Mouse (Mus musculus) intestine, embryonic 14.5 days (tissue): ENCODE results near the gene Tmem43. TPM values are rescaled to one million over a fixed set of nuclear protein-coding genes. Genes with fewer than 3 reads are reported as not detected.

ENCODE experiments used
- ATAC-seq: fragments of 200-750 bp; cut with Nextera tagmentation; replicated peaks from 2 replicates; pipeline ENCODE4 v1.8.0; 2017; ENCODE audit warnings: low read depth, moderate number of reproducible peaks, moderate TSS enrichment, moderate library complexity; ENCODE audit not compliant: low FRiP score, low TSS enrichment
- DNase-seq: peaks from one replicate; pipeline ENCODE4 v3.0.0-alpha.2; 2018; ENCODE audit warnings: low spot score
- H3K27ac ChIP-seq: fragments of 300-500 bp; sonication (generic); 2 replicates; pipeline ENCODE4 v1.5.1; 2014; ENCODE audit warnings: low read depth, mild to moderate bottlenecking, control low read depth
- H3K27me3 ChIP-seq: fragments of 300-500 bp; sonication (generic); replicated peaks from 2 replicates; pipeline ENCODE4 v1.6.1; 2014; ENCODE audit warnings: low read length, control low read depth; ENCODE audit not compliant: control insufficient read depth, insufficient read depth
- H3K36me3 ChIP-seq: fragments of 300-500 bp; sonication (generic); 2 replicates; pipeline ENCODE4 v1.6.1; 2014; ENCODE audit warnings: low read length, control low read depth; ENCODE audit not compliant: control insufficient read depth, insufficient read depth
- H3K4me1 ChIP-seq: fragments of 300-500 bp; sonication (generic); replicated peaks from 2 replicates; pipeline ENCODE4 v1.6.1; 2014; ENCODE audit warnings: low read length, control low read depth, mixed read lengths; ENCODE audit not compliant: control insufficient read depth, insufficient read depth
- H3K4me2 ChIP-seq: fragments of 300-500 bp; sonication (generic); 2 replicates; pipeline ENCODE4 v1.6.1; 2014; ENCODE audit warnings: low read length
- H3K4me3 ChIP-seq: fragments of 300-500 bp; sonication (generic); 2 replicates; pipeline ENCODE4 v1.5.1; 2014; ENCODE audit warnings: low read depth, low read length, control low read depth, mixed read lengths
- H3K9ac ChIP-seq: fragments of 300-500 bp; sonication (generic); 2 replicates; pipeline ENCODE4 v1.6.1; 2014; ENCODE audit warnings: mild to moderate bottlenecking, low read length
- H3K9me3 ChIP-seq: fragments of 300-500 bp; sonication (generic); 2 replicates; pipeline ENCODE4 v1.6.1; 2016; ENCODE audit warnings: low read length, control low read depth; ENCODE audit not compliant: control insufficient read depth
- WGBS: fragments of 180-500 bp; shearing (Covaris S2); extraction: QIAGEN DNeasy Blood & Tissue Kit; methylation state at CpG from one replicate; pipeline ENCODE4 v1.1.7; 2014; 5-methylcytosine and 5-hydroxymethylcytosine counted together
- polyA plus RNA-seq: library from polyadenylated mRNA; unstranded; fragments of >200 nt; fragmentation: Nextera tagmentation; extraction: Ambion mirVana; gene quantifications from 2 replicates; pipeline ENCODE4 v1.2.1, GENCODE M21; 2014

The Tmem43 gene
- 45.4 and 48.3 TPM in 2 replicates for polyA plus RNA-seq

- H3K4me3 ChIP-seq, result peak within 1 kb of the TSS; percentile 76
- ATAC-seq (peak; percentile 96), DNase-seq (peak; percentile 96)
- peak within 1 kb of the TSS; percentile 67 for H3K27ac ChIP-seq
- H3K9me3 ChIP-seq, result no peaks in the 10 kb centered on the region
- WGBS, result under 1% methylated on average over 74 of the region's 74 CpGs
- peaks cover 9% of the 10 kb centered on the region for H3K4me1 ChIP-seq
- H3K9ac ChIP-seq, result peak within 1 kb of the TSS; percentile 76
- peaks cover 33% of the 10 kb centered on the region for H3K36me3 ChIP-seq
- H3K4me2 ChIP-seq, result peak within 1 kb of the TSS; percentile 76
- no peaks in the 10 kb centered on the region for H3K27me3 ChIP-seq
Observed at GRCm38 (mm10) chr6:91472868-91473804, at the start of gene Tmem43, which contains the start of gene Chchd4. Gene Tmem43, plus strand, starts transcription at chr6:91473703. Gene Chchd4, minus strand, starts transcription at chr6:91473546.

GRCm38 (mm10) chr6:91424151-91424550 lies 49.4 kb upstream of the Tmem43 start:
- Histone ChIP-seq H3K4me3 (no peak overlapping the region), H3K27me3 (peaks cover 6% of the 10 kb centered on the region; the same call in 1 of the 2 replicates), H3K9ac (no peak overlapping the region), H3K4me1 (no peaks in the 10 kb centered on the region), H3K4me2 (no peak overlapping the region), H3K9me3 (no peaks in the 10 kb centered on the region), H3K27ac (no peak overlapping the region), H3K36me3 (no peaks in the 10 kb centered on the region)
- WGBS, result 51% methylated on average over 4 of the region's 4 CpGs
- DNase-seq (no peak), ATAC-seq (no peak)

DNA sequence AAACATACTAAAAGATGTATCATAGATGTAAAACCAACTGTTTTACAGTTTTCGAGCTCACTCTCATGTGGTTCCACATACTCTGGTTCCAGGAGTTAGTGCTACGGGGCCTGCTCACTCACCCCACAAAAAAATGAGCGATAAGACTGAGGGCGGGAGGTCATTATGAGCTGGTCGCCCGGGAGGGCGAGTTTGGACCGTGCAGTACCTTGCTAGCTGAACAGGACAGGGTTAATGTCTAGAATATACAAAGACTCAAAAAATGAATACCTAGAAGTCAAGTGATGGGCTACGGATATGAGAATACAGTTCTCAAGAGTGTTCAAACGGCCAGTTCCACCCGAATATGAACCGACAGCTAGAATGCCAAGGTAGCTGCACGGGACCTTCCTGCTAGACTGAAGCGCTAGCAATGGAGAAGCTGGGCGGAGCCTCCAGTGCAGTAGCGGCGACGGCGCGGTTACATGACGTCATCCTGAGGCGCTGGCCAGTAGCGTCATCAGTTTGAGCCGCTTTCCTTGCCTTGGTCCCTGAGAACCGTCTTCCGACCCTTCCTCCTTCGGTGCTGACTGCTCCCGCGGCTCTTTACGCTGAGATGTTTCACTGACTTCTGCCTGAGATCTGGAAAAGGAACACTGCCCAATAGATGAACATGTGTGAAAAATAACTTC lies 32.9 kb upstream of the Tmem43 start:
- no peaks in the 10 kb centered on the region for H3K9me3 ChIP-seq
- H3K27ac ChIP-seq, result peak overlapping the region; percentile 54
- DNase-seq (peak; percentile 99), ATAC-seq (peak; percentile 96)
- 2% methylated on average over 30 of the region's 30 CpGs for WGBS
- H3K4me1 ChIP-seq, result no peaks in the 10 kb centered on the region; the same call in 1 of the 2 replicates
- peaks cover 10% of the 10 kb centered on the region for H3K27me3 ChIP-seq
- peak overlapping the region; percentile 65 for H3K9ac ChIP-seq
- H3K36me3 ChIP-seq, result no peaks in the 10 kb centered on the region
- peak overlapping the region; percentile 97 for H3K4me2 ChIP-seq
- H3K4me3 ChIP-seq, result peak overlapping the region; percentile 62

DNA sequence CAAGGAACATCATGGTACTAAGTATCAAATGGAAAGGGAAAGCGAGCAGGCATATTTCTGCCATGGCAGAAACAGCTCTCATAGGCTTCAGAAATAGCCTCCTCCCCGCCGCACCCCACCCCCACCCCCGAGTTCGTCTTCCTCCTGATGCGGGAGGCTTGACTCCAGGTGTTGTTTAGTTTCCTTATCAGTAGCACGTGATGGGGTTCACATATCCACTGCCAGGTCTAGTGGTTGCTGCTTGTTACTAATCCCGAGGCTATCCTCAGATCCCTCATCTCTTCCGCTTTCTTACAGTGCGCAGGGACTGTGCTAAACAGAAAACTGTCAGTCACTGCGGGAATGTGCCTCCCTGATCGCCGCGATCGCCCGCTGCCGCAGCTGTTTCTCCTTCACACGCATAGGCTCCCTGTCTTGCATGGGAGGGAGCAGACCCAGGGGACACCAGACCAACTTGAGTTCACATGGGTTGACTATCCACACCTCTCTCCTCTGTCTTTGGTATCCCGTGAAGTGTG lies 32.3 kb upstream of the Tmem43 start:
- Histone ChIP-seq H3K27ac (peak overlapping the region; percentile 54), H3K4me2 (peak overlapping the region; percentile 97), H3K4me3 (peak overlapping the region; percentile 62), H3K9ac (peak overlapping the region; percentile 65), H3K4me1 (no peaks in the 10 kb centered on the region; the same call in 1 of the 2 replicates), H3K9me3 (no peaks in the 10 kb centered on the region), H3K27me3 (peaks cover 10% of the 10 kb centered on the region), H3K36me3 (no peaks in the 10 kb centered on the region)
- ATAC-seq (peak; percentile 69), DNase-seq (peak; percentile 70)
- WGBS, result 3% methylated on average over 19 of the region's 19 CpGs

DNA sequence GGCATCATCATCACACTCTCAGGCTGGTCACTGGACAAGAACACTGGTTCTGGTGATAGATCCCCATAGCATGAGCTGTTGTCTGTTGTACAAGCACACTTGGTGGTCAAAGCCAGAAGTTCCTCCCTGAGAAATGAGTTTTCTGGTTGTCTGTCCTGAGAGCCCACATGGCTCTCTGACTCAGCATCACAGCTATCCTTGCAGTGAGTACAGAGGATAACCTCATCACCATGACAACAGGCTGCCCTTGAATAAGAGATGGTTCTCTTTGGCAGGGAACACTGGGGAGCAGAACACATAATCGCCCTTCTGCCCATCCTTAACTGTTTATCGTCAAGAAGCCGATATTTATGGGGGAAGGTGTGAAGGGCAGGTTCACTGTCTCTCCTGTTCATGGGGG lies 28.2 kb upstream of the Tmem43 start:
- Histone ChIP-seq H3K4me3 (no peak overlapping the region), H3K27ac (no peak overlapping the region), H3K4me1 (no peaks in the 10 kb centered on the region; the same call in 1 of the 2 replicates), H3K9me3 (no peaks in the 10 kb centered on the region), H3K9ac (no peak overlapping the region), H3K4me2 (no peak overlapping the region), H3K27me3 (no peaks in the 10 kb centered on the region), H3K36me3 (no peaks in the 10 kb centered on the region)
- DNase-seq (no peak), ATAC-seq (no peak)
- 74% methylated on average over 3 of the region's 3 CpGs for WGBS

- 54% methylated on average over 3 of the region's 3 CpGs for WGBS
- Histone ChIP-seq H3K9me3 (no peaks in the 10 kb centered on the region), H3K4me2 (no peak overlapping the region), H3K36me3 (no peaks in the 10 kb centered on the region), H3K9ac (no peak overlapping the region), H3K4me1 (no peaks in the 10 kb centered on the region), H3K4me3 (no peak overlapping the region), H3K27ac (no peak overlapping the region), H3K27me3 (no peaks in the 10 kb centered on the region)
- no peak for ATAC-seq
- DNase-seq, result no peak
Observed at GRCm38 (mm10) chr6:91449472-91450225, 23.9 kb upstream of the Tmem43 start.

GRCm38 (mm10) chr6:91452056-91452455 lies 21.4 kb upstream of the Tmem43 start:
- Histone ChIP-seq H3K9ac (no peak overlapping the region), H3K4me2 (no peak overlapping the region), H3K36me3 (no peaks in the 10 kb centered on the region), H3K4me3 (no peak overlapping the region), H3K27me3 (no peaks in the 10 kb centered on the region), H3K9me3 (no peaks in the 10 kb centered on the region), H3K4me1 (no peaks in the 10 kb centered on the region), H3K27ac (no peak overlapping the region)
- ATAC-seq (no peak), DNase-seq (no peak)
- WGBS, result 74% methylated on average over 1 of the region's 1 CpGs

GRCm38 (mm10) chr6:91454546-91454945 lies 19.0 kb upstream of the Tmem43 start:
- Histone ChIP-seq H3K4me3 (no peak overlapping the region), H3K4me1 (no peaks in the 10 kb centered on the region), H3K27ac (no peak overlapping the region), H3K9ac (no peak overlapping the region), H3K27me3 (no peaks in the 10 kb centered on the region), H3K36me3 (no peaks in the 10 kb centered on the region), H3K9me3 (no peaks in the 10 kb centered on the region), H3K4me2 (no peak overlapping the region)
- 42% methylated on average over 5 of the region's 5 CpGs for WGBS
- DNase-seq (no peak), ATAC-seq (no peak)
